Mouse (Mus musculus) mouse embryonic stem cell (cell line): ENCODE measurements at regions not wholly inside any gene's neighbourhood (a gene's known extent, or its start where the extent isn't known, plus 50 kb on each side); places are given as distances from the start of the nearest gene placed in this dataset.

ENCODE experiments used
- in situ Hi-C, 2 experiments: fragments of 300-500 bp; cut with MboI; formaldehyde crosslinking; loops; 1 replicate in 1 of 2; 3 replicates in 1 of 2; pipeline ENCODE4 v1.14.3; 2019 to 2020; ENCODE audit warnings: low sequenced_read_pairs in 2 of 2, low pct_unique_long_range_greater_than_20kb in 1 of 2, mixed read lengths in 1 of 2; ENCODE audit not compliant: unreplicated experiment in 1 of 2

- in situ Hi-C loops = no loop called here
Measured at GRCm38 (mm10) chr2:108584799-108585198, 695.7 kb upstream of the Kif18a start.

GRCm38 (mm10) chr2:108593555-108593954 lies 687.0 kb upstream of the Kif18a start:
- in situ Hi-C loops = no loop called here

GRCm38 (mm10) chr2:108600346-108600745 lies 680.2 kb upstream of the Kif18a start:
- in situ Hi-C loops = no loop called here

- in situ Hi-C loops = no loop called here
Measured at GRCm38 (mm10) chr2:108619580-108619979, 661.0 kb upstream of the Kif18a start.

- in situ Hi-C loops = no loop called here
Measured at GRCm38 (mm10) chr2:108622367-108623162, 658.0 kb upstream of the Kif18a start.

- in situ Hi-C loops = no loop called here
Measured at GRCm38 (mm10) chr2:108635644-108636043, 644.9 kb upstream of the Kif18a start.

GRCm38 (mm10) chr2:108660697-108661388 lies 619.7 kb upstream of the Kif18a start:
- in situ Hi-C loops = no loop called here

GRCm38 (mm10) chr2:108677777-108678380 lies 602.7 kb upstream of the Kif18a start:
- in situ Hi-C loops = no loop called here

- in situ Hi-C loops = no loop called here
Measured at GRCm38 (mm10) chr2:108681574-108681973, 599.0 kb upstream of the Kif18a start.

GRCm38 (mm10) chr2:108686019-108686743 lies 594.4 kb upstream of the Kif18a start:
- in situ Hi-C loops = no loop called here

GRCm38 (mm10) chr2:108690091-108690490 lies 590.4 kb upstream of the Kif18a start:
- in situ Hi-C loops = no loop called here

GRCm38 (mm10) chr2:108691156-108692007 lies 589.2 kb upstream of the Kif18a start:
- in situ Hi-C loops = no loop called here

- in situ Hi-C loops = no loop called here
Measured at GRCm38 (mm10) chr2:108701308-108701707, 579.2 kb upstream of the Kif18a start.

GRCm38 (mm10) chr2:108707856-108708855 lies 572.4 kb upstream of the Kif18a start:
- in situ Hi-C loops = no loop called here

- in situ Hi-C loops = no loop called here
Measured at GRCm38 (mm10) chr2:108742079-108742478, 538.5 kb upstream of the Kif18a start.

- in situ Hi-C loops = no loop called here
Measured at GRCm38 (mm10) chr2:108743511-108743910, 537.0 kb upstream of the Kif18a start.

GRCm38 (mm10) chr2:108744797-108745196 lies 535.7 kb upstream of the Kif18a start:
- in situ Hi-C loops = no loop called here
